In the genomic region with DNA sequence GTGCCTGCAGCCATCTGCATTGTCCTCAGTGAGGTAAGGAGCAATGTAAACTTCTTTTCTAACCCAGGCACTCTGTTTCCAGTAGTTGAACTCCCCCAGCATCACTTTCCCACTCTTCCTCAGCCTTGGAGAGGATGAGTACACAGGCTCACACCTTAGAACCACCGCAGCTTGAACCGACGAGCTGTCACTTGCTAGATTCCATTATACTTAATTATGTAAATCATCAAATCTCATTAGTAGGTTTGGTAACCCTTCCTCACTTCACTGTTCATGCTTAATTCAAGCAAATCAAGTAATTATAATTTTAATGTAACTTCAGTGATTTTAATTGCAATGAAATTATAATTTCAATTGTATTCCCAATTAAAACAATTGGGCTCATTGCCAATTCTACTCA, we compare ENCODE assay signal across 20 mouse cellular contexts.
"Had no signal": no experiment of that assay in that cellular context is flagged by ENCODE, and none has a peak within 500 bp of the region (broad histone marks: within the 10 kb centered on the region; RNA-seq: fewer than 3 reads in every experiment).

No protein-coding gene starts in this region.

- H3K27ac ChIP-seq: lung, embryonic 15.5 days; macrophage; midbrain, embryonic 13.5 days; midbrain, embryonic 15.5 days; neural tube, embryonic 13.5 days; neural tube, embryonic 15.5 days had no signal

- H3K4me3 ChIP-seq: lung, embryonic 15.5 days; megakaryocyte, embryonic 14.5 days; midbrain, embryonic 13.5 days; midbrain, embryonic 15.5 days; neural tube, embryonic 13.5 days; neural tube, embryonic 15.5 days had no signal

- H3K4me2 ChIP-seq: lung, embryonic 15.5 days; midbrain, embryonic 11.5 days; midbrain, embryonic 13.5 days; midbrain, embryonic 15.5 days; neural tube, embryonic 13.5 days; neural tube, embryonic 15.5 days had no signal

- H3K27me3 ChIP-seq: lung, embryonic 15.5 days; megakaryocyte, embryonic 14.5 days; midbrain, embryonic 13.5 days; midbrain, embryonic 15.5 days; neural tube, embryonic 13.5 days; neural tube, embryonic 15.5 days had no signal

- H3K4me1 ChIP-seq: lung, embryonic 15.5 days; megakaryocyte, embryonic 14.5 days had no signal

- H3K36me3 ChIP-seq: lung, embryonic 15.5 days; midbrain, embryonic 13.5 days; midbrain, embryonic 15.5 days; neural tube, embryonic 13.5 days; neural tube, embryonic 15.5 days had no signal

- H3K9me3 ChIP-seq: lung, embryonic 15.5 days; midbrain, embryonic 13.5 days; midbrain, embryonic 15.5 days; neural tube, embryonic 13.5 days; neural tube, embryonic 15.5 days had no signal

- ATAC-seq: lung, postnatal 0 days; midbrain, embryonic 15.5 days had no signal

- DNase-seq: lung, adult 2 months; lung, postnatal 14 days; lung, postnatal 36 days; retina, postnatal 1 day; right cerebral cortex, adult 18-20 months; right cerebral cortex, postnatal 25 days; right cerebral cortex, postnatal 4 days; spleen, adult 18-20 months; thymus, adult 18-20 months; thymus, postnatal 14 days; thymus, postnatal 36 days had no signal

- H3K9ac ChIP-seq: lung, embryonic 15.5 days; midbrain, embryonic 13.5 days; midbrain, embryonic 15.5 days; neural tube, embryonic 13.5 days; neural tube, embryonic 15.5 days had no signal
